Mouse (Mus musculus): ENCODE results near the gene Ugdh. TPM values are rescaled to one million over a fixed set of nuclear protein-coding genes. Genes with fewer than 3 reads are reported as not detected.

Gene Ugdh
- total and polyA plus RNA-seq, 2 experiments from 2014 or later = 28.0 to 33.5 TPM

GRCm38 (mm10) chr5:65469766-65470165 is 34.0 kb upstream of the Ugdh start:
- Histone ChIP-seq H3K4me3 (ENCODE audit: low read depth, low read length) (no peak overlapping the region), H3K36me3 (ENCODE audit: insufficient read depth) (peaks cover 36% of the 10 kb centered on the region), H3K27me3 (ENCODE audit: insufficient read depth, low read length) (no peaks in the 10 kb centered on the region), H3K4me2 (ENCODE audit: low read depth) (no peak overlapping the region), H3K9ac (no peak overlapping the region), H3K9me3 (ENCODE audit: low read length) (no peaks in the 10 kb centered on the region), H3K4me1 (ENCODE audit: insufficient read depth) (no peaks in the 10 kb centered on the region), H3K27ac (ENCODE audit: low read depth, low read length) (no peak overlapping the region)
- ATAC-seq = peak; percentile 45; the same call in 1 of the 2 replicates
- no peak for TF ChIP-seq CTCF (IDR thresholded peaks at IDR 0.05; ENCODE audit: low read depth)
- DNase-seq = peak; percentile 13
- 82% methylated on average over 6 of the region's 6 CpGs for WGBS

DNA sequence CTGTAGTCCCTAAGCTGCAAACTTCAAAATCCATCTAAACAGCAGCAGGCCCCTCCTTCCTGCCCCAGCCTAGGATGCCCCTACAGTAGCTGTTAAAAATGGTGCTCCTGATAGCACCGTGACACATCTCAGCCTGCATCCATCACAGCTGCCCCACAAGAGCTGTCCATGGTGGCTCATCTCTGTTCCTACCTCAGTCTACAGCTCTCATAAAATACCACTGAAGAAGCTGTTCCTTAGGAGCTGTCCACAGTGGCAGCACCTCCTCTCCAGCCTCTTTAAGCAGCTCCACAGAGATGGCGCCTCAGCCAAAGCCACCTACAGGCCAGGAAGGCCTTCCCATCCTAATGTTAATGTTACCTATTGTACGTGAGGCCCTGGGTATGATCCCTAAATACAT is 31.2 kb upstream of the Ugdh start:
- Histone ChIP-seq H3K36me3 (ENCODE audit: insufficient read depth) (peaks cover 41% of the 10 kb centered on the region), H3K9me3 (ENCODE audit: low read length) (no peaks in the 10 kb centered on the region), H3K4me3 (ENCODE audit: low read depth, low read length) (no peak overlapping the region), H3K9ac (no peak overlapping the region), H3K27me3 (ENCODE audit: insufficient read depth, low read length) (no peaks in the 10 kb centered on the region), H3K4me1 (ENCODE audit: insufficient read depth) (no peaks in the 10 kb centered on the region), H3K4me2 (ENCODE audit: low read depth) (no peak overlapping the region), H3K27ac (ENCODE audit: low read depth, low read length) (no peak overlapping the region)
- DNase-seq (no peak), ATAC-seq (no peak)
- 86% methylated on average over 3 of the region's 3 CpGs for WGBS
- TF ChIP-seq CTCF (IDR thresholded peaks at IDR 0.05; ENCODE audit: low read depth) = no peak

GRCm38 (mm10) chr5:65460361-65460760 is 24.6 kb upstream of the Ugdh start:
- DNase-seq = no peak
- H3K4me1 ChIP-seq (ENCODE audit: insufficient read depth) = no peaks in the 10 kb centered on the region
- no peak overlapping the region for H3K27ac ChIP-seq (ENCODE audit: low read depth, low read length)
- TF ChIP-seq CTCF (IDR thresholded peaks at IDR 0.05; ENCODE audit: low read depth) = no peak
- no peaks in the 10 kb centered on the region for H3K9me3 ChIP-seq (ENCODE audit: low read length)
- no peaks in the 10 kb centered on the region for H3K27me3 ChIP-seq (ENCODE audit: insufficient read depth, low read length)
- no peak for ATAC-seq
- no peak overlapping the region for H3K9ac ChIP-seq
- whole genome bisulfite sequencing = 91% methylated on average over 14 of the region's 14 CpGs
- peaks cover 51% of the 10 kb centered on the region for H3K36me3 ChIP-seq (ENCODE audit: insufficient read depth)
- no peak overlapping the region for H3K4me3 ChIP-seq (ENCODE audit: low read depth, low read length)
- no peak overlapping the region for H3K4me2 ChIP-seq (ENCODE audit: low read depth)

DNA sequence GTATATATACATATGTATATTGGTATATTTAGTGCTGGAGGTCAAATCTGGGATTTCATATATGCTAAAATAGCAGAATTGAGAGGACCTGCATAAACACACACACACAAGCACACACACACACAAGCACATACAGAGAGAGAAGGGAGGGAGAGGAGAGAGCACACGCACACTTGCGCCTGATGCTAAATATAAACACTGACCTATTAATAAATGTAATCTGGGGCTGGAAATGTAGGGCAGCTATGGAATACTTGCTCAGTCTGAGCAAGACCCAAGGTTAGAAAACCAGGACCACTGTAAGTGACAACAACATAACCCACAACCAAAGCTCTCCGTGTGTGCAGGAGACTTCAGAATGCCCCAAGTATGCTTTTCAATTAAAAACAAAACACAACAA is 23.7 kb upstream of the Ugdh start:
- whole genome bisulfite sequencing = 89% methylated on average over 3 of the region's 3 CpGs
- DNase-seq = no peak
- no peaks in the 10 kb centered on the region for H3K4me1 ChIP-seq (ENCODE audit: insufficient read depth)
- no peak for TF ChIP-seq CTCF (IDR thresholded peaks at IDR 0.05; ENCODE audit: low read depth)
- H3K4me3 ChIP-seq (ENCODE audit: low read depth, low read length) = no peak overlapping the region
- no peak for ATAC-seq
- no peaks in the 10 kb centered on the region for H3K9me3 ChIP-seq (ENCODE audit: low read length)
- H3K4me2 ChIP-seq (ENCODE audit: low read depth) = no peak overlapping the region
- H3K36me3 ChIP-seq (ENCODE audit: insufficient read depth) = peaks cover 47% of the 10 kb centered on the region
- no peaks in the 10 kb centered on the region for H3K27me3 ChIP-seq (ENCODE audit: insufficient read depth, low read length)
- H3K9ac ChIP-seq = no peak overlapping the region
- H3K27ac ChIP-seq (ENCODE audit: low read depth, low read length) = no peak overlapping the region

- Histone ChIP-seq H3K9ac (no peak overlapping the region), H3K4me3 (ENCODE audit: low read depth, low read length) (no peak overlapping the region), H3K4me1 (ENCODE audit: insufficient read depth) (no peaks in the 10 kb centered on the region), H3K9me3 (ENCODE audit: low read length) (no peaks in the 10 kb centered on the region), H3K27me3 (ENCODE audit: insufficient read depth, low read length) (no peaks in the 10 kb centered on the region), H3K27ac (ENCODE audit: low read depth, low read length) (no peak overlapping the region), H3K4me2 (ENCODE audit: low read depth) (no peak overlapping the region), H3K36me3 (ENCODE audit: insufficient read depth) (peaks cover 43% of the 10 kb centered on the region)
- DNase-seq = no peak
- no peak for ATAC-seq
- WGBS = 76% methylated on average over 5 of the region's 5 CpGs
- TF ChIP-seq CTCF (IDR thresholded peaks at IDR 0.05; ENCODE audit: low read depth) = no peak
These were observed 22.1 kb upstream of the Ugdh start for GRCm38 (mm10) chr5:65457846-65458245.

- no peak overlapping the region for H3K27ac ChIP-seq (ENCODE audit: low read depth, low read length)
- no peak for TF ChIP-seq CTCF (IDR thresholded peaks at IDR 0.05; ENCODE audit: low read depth)
- peaks cover 47% of the 10 kb centered on the region for H3K36me3 ChIP-seq (ENCODE audit: insufficient read depth)
- H3K27me3 ChIP-seq (ENCODE audit: insufficient read depth, low read length) = no peaks in the 10 kb centered on the region
- ATAC-seq = no peak
- H3K9ac ChIP-seq = no peak overlapping the region
- no peaks in the 10 kb centered on the region for H3K4me1 ChIP-seq (ENCODE audit: insufficient read depth)
- no peak overlapping the region for H3K4me3 ChIP-seq (ENCODE audit: low read depth, low read length)
- H3K4me2 ChIP-seq (ENCODE audit: low read depth) = no peak overlapping the region
- no peaks in the 10 kb centered on the region for H3K9me3 ChIP-seq (ENCODE audit: low read length)
- WGBS = 70% methylated on average over 7 of the region's 7 CpGs
- DNase-seq = no peak
These were observed 21.5 kb upstream of the Ugdh start for GRCm38 (mm10) chr5:65457086-65457827.

DNA sequence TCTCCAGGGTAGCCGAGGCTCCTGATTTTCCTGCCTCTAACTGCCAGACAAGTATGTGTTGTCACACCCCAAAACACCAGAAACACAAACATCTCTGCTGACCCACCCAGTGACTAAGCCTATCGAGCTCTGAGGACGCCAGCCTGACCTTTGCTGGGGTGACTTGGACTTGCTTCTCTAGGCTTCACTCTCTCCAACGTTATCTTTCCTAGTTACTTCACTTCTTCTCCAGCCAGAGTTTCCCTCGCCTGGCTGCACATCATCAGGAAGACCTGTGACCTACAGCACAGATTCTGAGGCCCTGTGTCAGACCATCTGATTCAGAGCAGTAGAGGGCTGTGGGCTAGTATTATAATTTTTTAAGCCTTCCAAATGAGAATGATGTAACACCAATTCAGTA is 19.0 kb upstream of the Ugdh start:
- no peaks in the 10 kb centered on the region for H3K4me1 ChIP-seq (ENCODE audit: insufficient read depth)
- 88% methylated on average over 5 of the region's 5 CpGs for WGBS
- no peaks in the 10 kb centered on the region for H3K9me3 ChIP-seq (ENCODE audit: low read length)
- no peak overlapping the region for H3K9ac ChIP-seq
- H3K4me2 ChIP-seq (ENCODE audit: low read depth) = no peak overlapping the region
- no peaks in the 10 kb centered on the region for H3K27me3 ChIP-seq (ENCODE audit: insufficient read depth, low read length)
- DNase-seq = no peak
- peaks cover 43% of the 10 kb centered on the region for H3K36me3 ChIP-seq (ENCODE audit: insufficient read depth)
- no peak for ATAC-seq
- H3K4me3 ChIP-seq (ENCODE audit: low read depth, low read length) = no peak overlapping the region
- H3K27ac ChIP-seq (ENCODE audit: low read depth, low read length) = no peak overlapping the region
- no peak for TF ChIP-seq CTCF (IDR thresholded peaks at IDR 0.05; ENCODE audit: low read depth)

Measured in forebrain, postnatal 0 days (tissue).